Mouse (Mus musculus) adrenal gland, adult 8-10 months (tissue): ENCODE measurements at regions not wholly inside any gene's neighbourhood (a gene's known extent, or its start where the extent isn't known, plus 50 kb on each side); places are given as distances from the start of the nearest gene placed in this dataset.

ENCODE experiments used
- DNase-seq: peaks from one replicate; pipeline ENCODE4 v3.0.0; 2022

GRCm38 (mm10) chr2:11853210-11853973 is 75.7 kb downstream of the Ankrd16 start:
- DNase-seq, result no peak

- no peak for DNase-seq
Observed at GRCm38 (mm10) chr2:11869983-11870382, 92.3 kb downstream of the Ankrd16 start.

GRCm38 (mm10) chr2:11880005-11880404 is 102.3 kb downstream of the Ankrd16 start:
- no peak for DNase-seq

GRCm38 (mm10) chr2:11894792-11895568 is 117.3 kb downstream of the Ankrd16 start:
- no peak for DNase-seq

- no peak for DNase-seq
Observed at GRCm38 (mm10) chr2:11899698-11900660, 122.3 kb downstream of the Ankrd16 start.

- no peak for DNase-seq
Observed at GRCm38 (mm10) chr2:11914782-11915181, 137.1 kb downstream of the Ankrd16 start.

GRCm38 (mm10) chr2:11917373-11917772 is 139.7 kb downstream of the Ankrd16 start:
- DNase-seq, result no peak

- no peak for DNase-seq
Observed at GRCm38 (mm10) chr2:11918070-11918469, 140.4 kb downstream of the Ankrd16 start.

- DNase-seq, result no peak
Observed at GRCm38 (mm10) chr2:11960777-11961176, 183.1 kb downstream of the Ankrd16 start.

- no peak for DNase-seq
Observed at GRCm38 (mm10) chr2:11965374-11965773, 187.7 kb downstream of the Ankrd16 start.

- DNase-seq, result no peak
Observed at GRCm38 (mm10) chr2:11967001-11967400, 189.3 kb downstream of the Ankrd16 start.

GRCm38 (mm10) chr2:11971972-11972371 is 194.3 kb downstream of the Ankrd16 start:
- no peak for DNase-seq

GRCm38 (mm10) chr2:12001938-12002899 is 224.5 kb downstream of the Ankrd16 start:
- DNase-seq, result no peak

- DNase-seq, result peak; percentile 48
Observed at GRCm38 (mm10) chr2:12004330-12004729, 226.7 kb downstream of the Ankrd16 start.

- DNase-seq, result no peak
Observed at GRCm38 (mm10) chr2:12007201-12007600, 229.5 kb downstream of the Ankrd16 start.

GRCm38 (mm10) chr2:12011441-12011840 is 233.8 kb downstream of the Ankrd16 start:
- DNase-seq, result no peak

- DNase-seq, result no peak
Observed at GRCm38 (mm10) chr2:12019607-12020006, 241.9 kb downstream of the Ankrd16 start.

GRCm38 (mm10) chr2:12023402-12024111 is 245.9 kb downstream of the Ankrd16 start:
- DNase-seq, result peak; percentile 76

- DNase-seq, result no peak
Observed at GRCm38 (mm10) chr2:12026220-12026619, 248.5 kb downstream of the Ankrd16 start.

GRCm38 (mm10) chr2:12033518-12034322 is 256.0 kb downstream of the Ankrd16 start:
- DNase-seq, result no peak
